Comparison of ENCODE assay signal across 29 mouse cellular contexts in genomic region chr7:45686841-45687240, GRCm38 (mm10). TPM values are rescaled to one million over a fixed set of nuclear protein-coding genes. Genes with fewer than 3 reads are reported as not detected.
DNase-seq lines count a peak whose midpoint lies in the region; ATAC-seq lines count a peak whose summit lies in the region.
"Had no signal": no experiment of that assay in that cellular context is flagged by ENCODE, and none has a peak within 500 bp of the region (broad histone marks: within the 10 kb centered on the region; RNA-seq: fewer than 3 reads in every experiment).

No protein-coding gene starts in this region.

- H3K27ac ChIP-seq in midbrain, embryonic 10.5 days (replicated peaks) = peak overlapping the region; percentile 38; the same call in 1 of the 2 replicates
- no peak overlapping the region for H3K27ac ChIP-seq in midbrain, embryonic 14.5 days (replicated peaks; ENCODE audit: low read depth, low read length)
- H3K27ac ChIP-seq in embryonic facial prominence, embryonic 10.5 days (replicated peaks) = peak overlapping the region; percentile 74; the same call in 1 of the 2 replicates
- H3K27ac ChIP-seq: forebrain, embryonic 12.5 days; hindbrain, embryonic 13.5 days; kidney, embryonic 15.5 days; liver, embryonic 14.5 days; lung, embryonic 15.5 days; macrophage had no signal

- ATAC-seq in midbrain, embryonic 14.5 days (ENCODE audit: low FRiP score, low TSS enrichment) = no peak
- ATAC-seq in frontal cortex, adult (ENCODE audit: low TSS enrichment) = no peak
- ATAC-seq: intestine, postnatal 0 days had no signal

- peaks cover 23% of the 10 kb centered on the region; the same call in 1 of the 2 replicates for H3K27me3 ChIP-seq in midbrain, embryonic 10.5 days (ENCODE audit: low read depth, poor library complexity, severe bottlenecking)
- H3K27me3 ChIP-seq in midbrain, embryonic 14.5 days (ENCODE audit: control insufficient read depth, insufficient read depth, low read length) = no peaks in the 10 kb centered on the region
- H3K27me3 ChIP-seq in embryonic facial prominence, embryonic 10.5 days (replicated peaks; ENCODE audit: low read depth, poor library complexity, severe bottlenecking) = peaks cover 28% of the 10 kb centered on the region; the same call in 1 of the 2 replicates
- H3K27me3 ChIP-seq: lung, embryonic 15.5 days had no signal

- peaks cover 38% of the 10 kb centered on the region for H3K4me1 ChIP-seq in midbrain, embryonic 10.5 days
- no peaks in the 10 kb centered on the region for H3K4me1 ChIP-seq in midbrain, embryonic 14.5 days (ENCODE audit: control insufficient read depth, insufficient read depth, low read length)
- peaks cover 72% of the 10 kb centered on the region for H3K4me1 ChIP-seq in embryonic facial prominence, embryonic 10.5 days

- no peak overlapping the region for H3K4me3 ChIP-seq in midbrain, embryonic 10.5 days
- H3K4me3 ChIP-seq in midbrain, embryonic 14.5 days (replicated peaks; ENCODE audit: low read depth, low read length) = no peak overlapping the region
- H3K4me3 ChIP-seq in embryonic facial prominence, embryonic 10.5 days = no peak overlapping the region
- H3K4me3 ChIP-seq: erythroblast, embryonic 14.5 days; forebrain, embryonic 12.5 days; hindbrain, embryonic 13.5 days; kidney, embryonic 15.5 days; lung, embryonic 15.5 days; myocyte had no signal

- H3K4me2 ChIP-seq in midbrain, embryonic 14.5 days (ENCODE audit: low read length) = no peak overlapping the region
- H3K4me2 ChIP-seq: forebrain, embryonic 12.5 days; hindbrain, embryonic 13.5 days; kidney, embryonic 15.5 days; lung, embryonic 15.5 days; midbrain, embryonic 11.5 days had no signal

- no peak overlapping the region for H3K9ac ChIP-seq in midbrain, embryonic 14.5 days (replicated peaks; ENCODE audit: low read length)
- H3K9ac ChIP-seq: forebrain, embryonic 12.5 days; hindbrain, embryonic 13.5 days; kidney, embryonic 15.5 days; liver, embryonic 14.5 days; lung, embryonic 15.5 days had no signal

- DNase-seq in adrenal gland, postnatal 10 days = peak; percentile 4
- DNase-seq in adrenal gland, postnatal 14 days = no peak
- peak; percentile 26 for DNase-seq in kidney, adult 9 months
- no peak for DNase-seq in kidney, postnatal 14 days
- no peak for DNase-seq in midbrain, embryonic 10.5 days (ENCODE audit: low spot score)
- DNase-seq in midbrain, embryonic 14.5 days = no peak
- no peak for DNase-seq in embryonic facial prominence, embryonic 10.5 days (ENCODE audit: low spot score)
- DNase-seq: gastrocnemius, postnatal 14 days; heart, postnatal 36 days; liver; retina, postnatal 1 day; right cerebral cortex, postnatal 14 days; thymus, adult 2 months; thymus, postnatal 36 days had no signal

- WGBS in midbrain, embryonic 10.5 days = 91% methylated on average over 3 of the region's 3 CpGs
- WGBS in midbrain, embryonic 14.5 days = 78% methylated on average over 3 of the region's 3 CpGs
- WGBS in embryonic facial prominence, embryonic 10.5 days = 74% methylated on average over 3 of the region's 3 CpGs

- H3K36me3 ChIP-seq in midbrain, embryonic 10.5 days = no peaks in the 10 kb centered on the region
- H3K36me3 ChIP-seq in midbrain, embryonic 14.5 days (ENCODE audit: control insufficient read depth, insufficient read depth, low read length) = no peaks in the 10 kb centered on the region
- no peaks in the 10 kb centered on the region for H3K36me3 ChIP-seq in embryonic facial prominence, embryonic 10.5 days (replicated peaks)
- H3K36me3 ChIP-seq: forebrain, embryonic 12.5 days; hindbrain, embryonic 13.5 days; kidney, embryonic 15.5 days; lung, embryonic 15.5 days had no signal

- H3K9me3 ChIP-seq in midbrain, embryonic 10.5 days (replicated peaks) = no peaks in the 10 kb centered on the region
- no peaks in the 10 kb centered on the region for H3K9me3 ChIP-seq in midbrain, embryonic 14.5 days (ENCODE audit: control insufficient read depth, low read length)
- H3K9me3 ChIP-seq in embryonic facial prominence, embryonic 10.5 days = no peaks in the 10 kb centered on the region
- H3K9me3 ChIP-seq: forebrain, embryonic 12.5 days; hindbrain, embryonic 13.5 days; kidney, embryonic 15.5 days; lung, embryonic 15.5 days had no signal

RNA-seq across cellular contexts. Expression of gene Ntn5, which starts 3.0 kb away (rescaled TPM):
- under 1 TPM in 1 of 2 experiments, not detected in 1; 0.39 TPM for total RNA-seq in adrenal gland, postnatal 10 days (2021)
- 0.26 TPM in 1 of 2 replicates, not detected in the other for total RNA-seq in adrenal gland, postnatal 14 days (2021)
- polyA plus RNA-seq in midbrain, embryonic 10.5 days (2016; fragmentation: Nextera tagmentation; extraction: Ambion mirVana) = 0.46 and 0.48 TPM in 2 replicates
- polyA plus RNA-seq in midbrain, embryonic 14.5 days (2014; fragmentation: Nextera tagmentation; extraction: Ambion mirVana) = 0.30 TPM in 1 of 2 replicates, not detected in the other
- polyA plus RNA-seq in embryonic facial prominence, embryonic 10.5 days (2016; fragmentation: Nextera tagmentation; extraction: Ambion mirVana) = 0.28 and 0.42 TPM in 2 replicates
- total RNA-seq: granulocyte monocyte progenitor cell, adult 5-6 weeks had no signal
- polyA plus RNA-seq: erythroblast, embryonic 14.5 days; liver, embryonic 14.5 days; macrophage; midbrain, embryonic 11.5 days; neural tube, embryonic 14.5 days had no signal

RNA-seq across cellular contexts. Expression of gene Sec1, which starts 7.4 kb away (rescaled TPM):
- under 1 TPM; 0.21 to 0.30 TPM for total RNA-seq in adrenal gland, postnatal 10 days (2021)
- total RNA-seq in adrenal gland, postnatal 14 days (2021) = 0.22 and 0.41 TPM in 2 replicates
- 0.32 and 0.34 TPM in 2 replicates for polyA plus RNA-seq in midbrain, embryonic 10.5 days (2016; fragmentation: Nextera tagmentation; extraction: Ambion mirVana)
- 0.21 TPM in 1 of 2 replicates, not detected in the other for polyA plus RNA-seq in midbrain, embryonic 14.5 days (2014; fragmentation: Nextera tagmentation; extraction: Ambion mirVana)
- 0.55 and 0.64 TPM in 2 replicates for polyA plus RNA-seq in embryonic facial prominence, embryonic 10.5 days (2016; fragmentation: Nextera tagmentation; extraction: Ambion mirVana)
- total RNA-seq: granulocyte monocyte progenitor cell, adult 5-6 weeks had no signal
- polyA plus RNA-seq: erythroblast, embryonic 14.5 days; macrophage had no signal

RNA-seq across cellular contexts. Expression of gene Car11, which starts 12.8 kb away (rescaled TPM):
- total RNA-seq in adrenal gland, postnatal 10 days (2021) = 10 to 100 TPM in 1 of 2 experiments, 1 to 10 TPM in 1; 7.6 to 14.5 TPM
- 10.5 and 16.9 TPM in 2 replicates for total RNA-seq in adrenal gland, postnatal 14 days (2021)
- polyA plus RNA-seq in midbrain, embryonic 10.5 days (2016; fragmentation: Nextera tagmentation; extraction: Ambion mirVana) = 4.6 and 4.9 TPM in 2 replicates
- 28.1 and 49.1 TPM in 2 replicates for polyA plus RNA-seq in midbrain, embryonic 14.5 days (2014; fragmentation: Nextera tagmentation; extraction: Ambion mirVana)
- 8.5 and 9.1 TPM in 2 replicates for polyA plus RNA-seq in embryonic facial prominence, embryonic 10.5 days (2016; fragmentation: Nextera tagmentation; extraction: Ambion mirVana)
- total RNA-seq: granulocyte monocyte progenitor cell, adult 5-6 weeks had no signal
- polyA plus RNA-seq: erythroblast, embryonic 14.5 days had no signal

RNA-seq across cellular contexts. Expression of gene Dbp, which starts 18.0 kb away (rescaled TPM):
- total RNA-seq in adrenal gland, postnatal 10 days (2021) = 10 to 100 TPM; 21.4 to 62.3 TPM
- 31.2 and 46.3 TPM in 2 replicates for total RNA-seq in adrenal gland, postnatal 14 days (2021)
- polyA plus RNA-seq in midbrain, embryonic 10.5 days (2016; fragmentation: Nextera tagmentation; extraction: Ambion mirVana) = 2.1 and 2.9 TPM in 2 replicates
- 1.9 and 4.3 TPM in 2 replicates for polyA plus RNA-seq in midbrain, embryonic 14.5 days (2014; fragmentation: Nextera tagmentation; extraction: Ambion mirVana)
- 3.6 and 4.3 TPM in 2 replicates for polyA plus RNA-seq in embryonic facial prominence, embryonic 10.5 days (2016; fragmentation: Nextera tagmentation; extraction: Ambion mirVana)

RNA-seq across cellular contexts. Expression of gene Fut2, which starts 20.6 kb away (rescaled TPM):
- total RNA-seq in adrenal gland, postnatal 10 days (2021) = not detected
- total RNA-seq in adrenal gland, postnatal 14 days (2021) = 0.11 TPM in 1 of 2 replicates, not detected in the other
- polyA plus RNA-seq in midbrain, embryonic 10.5 days (2016; fragmentation: Nextera tagmentation; extraction: Ambion mirVana) = 0.05 TPM in 1 of 2 replicates, not detected in the other
- polyA plus RNA-seq in midbrain, embryonic 14.5 days (2014; fragmentation: Nextera tagmentation; extraction: Ambion mirVana) = 0.11 and 0.12 TPM in 2 replicates
- 0.07 and 0.16 TPM in 2 replicates for polyA plus RNA-seq in embryonic facial prominence, embryonic 10.5 days (2016; fragmentation: Nextera tagmentation; extraction: Ambion mirVana)
- total RNA-seq: midbrain, postnatal 0 days had no signal
- polyA plus RNA-seq: embryonic facial prominence, embryonic 11.5 days; liver, embryonic 14.5 days; macrophage; midbrain, embryonic 11.5 days had no signal

Comparison
In these comparisons a context has a peak if more than half of its experiments do, and no peak if none do; other contexts are left out.
1. DNase-seq: peak in adrenal gland, postnatal 10 days (single experiment) and kidney, adult 9 months (single experiment); none in adrenal gland, postnatal 14 days (single experiment), kidney, postnatal 14 days (single experiment), midbrain, embryonic 10.5 days (single experiment), midbrain, embryonic 14.5 days (single experiment) and embryonic facial prominence, embryonic 10.5 days (single experiment).